Mouse (Mus musculus): Measurements from ENCODE around the gene Phf10.
"Not testable (repeated sequence)": the region's sequence is repeated elsewhere in the genome, so short reads cannot be mapped to it uniquely, and the experiment has no call there.

- not testable (repeated sequence) for TF ChIP-seq CTCF (IDR thresholded peaks at IDR 0.05; ENCODE audit: insufficient read depth, low read length); POLR2A (IDR thresholded peaks at IDR 0.05; ENCODE audit: borderline replicate concordance, extremely low read depth, low read depth, low read length)
Measured at GRCm38 (mm10) chr17:14895058-14895457, 66.0 kb downstream of the Phf10 start.

All from lung, adult 2 months (tissue).